Mouse (Mus musculus) T-helper 2 cell (primary cell): Measurements from ENCODE around the gene B3galnt1.
"Not testable (repeated sequence)": the region's sequence is repeated elsewhere in the genome, so short reads cannot be mapped to it uniquely, and the experiment has no call there.

Source experiments
- in situ Hi-C: fragments of 300-600 bp; cut with MboI, MseI; formaldehyde crosslinking; loops from one replicate; pipeline ENCODE4 v1.15.1; 2025; ENCODE audit warnings: high pct_unique_total_duplicates

B3galnt1 gene

DNA sequence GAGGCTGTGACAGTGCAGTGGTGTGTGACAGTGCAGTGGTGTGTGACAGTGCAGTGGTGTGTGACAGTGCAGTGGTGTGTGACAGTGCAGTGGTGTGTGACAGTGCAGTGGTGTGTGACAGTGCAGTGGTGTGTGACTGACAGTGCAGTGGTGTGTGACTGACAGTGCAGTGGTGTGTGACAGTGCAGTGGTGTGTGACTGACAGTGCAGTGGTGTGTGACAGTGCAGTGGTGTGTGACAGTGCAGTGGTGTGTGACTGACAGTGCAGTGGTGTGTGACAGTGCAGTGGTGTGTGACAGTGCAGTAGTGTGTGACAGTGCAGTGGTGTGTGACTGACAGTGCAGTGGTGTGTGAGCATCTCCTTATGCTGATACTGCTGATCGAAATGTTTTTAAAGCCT, 33.2 kb downstream of the B3galnt1 start:
- in situ Hi-C loops, result not testable (repeated sequence)

- in situ Hi-C loops, result no loop called here
These were observed 35.4 kb downstream of the B3galnt1 start for GRCm38 (mm10) chr3:69563406-69563805.

DNA sequence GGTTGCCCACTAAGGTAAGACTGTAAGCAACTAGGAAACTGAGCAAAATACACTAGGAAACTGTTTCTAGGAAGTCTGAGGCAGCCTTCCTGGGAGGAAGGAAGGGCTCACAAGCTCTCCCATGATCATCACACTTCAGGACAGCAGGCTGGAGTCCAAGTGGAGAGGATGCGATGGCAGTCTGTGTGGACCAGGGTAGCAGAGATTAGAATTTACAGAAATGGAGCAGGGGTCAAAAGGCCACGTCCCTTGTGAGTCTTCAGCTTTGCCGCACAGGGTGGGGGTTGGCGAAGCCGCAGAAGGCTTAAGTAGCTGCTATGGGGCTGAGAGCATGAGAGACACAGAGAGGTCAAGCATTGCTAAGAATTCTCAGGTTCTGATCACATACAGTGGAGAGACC, 37.1 kb downstream of the B3galnt1 start:
- in situ Hi-C loops, result no loop called here

GRCm38 (mm10) chr3:69559975-69560330, 38.8 kb downstream of the B3galnt1 start:
- in situ Hi-C loops, result no loop called here

GRCm38 (mm10) chr3:69559316-69559974, 39.3 kb downstream of the B3galnt1 start:
- in situ Hi-C loops, result no loop called here

- in situ Hi-C loops, result no loop called here
These were observed 42.5 kb downstream of the B3galnt1 start for GRCm38 (mm10) chr3:69556092-69556778.

GRCm38 (mm10) chr3:69555511-69555910, 43.2 kb downstream of the B3galnt1 start:
- in situ Hi-C loops, result no loop called here

DNA sequence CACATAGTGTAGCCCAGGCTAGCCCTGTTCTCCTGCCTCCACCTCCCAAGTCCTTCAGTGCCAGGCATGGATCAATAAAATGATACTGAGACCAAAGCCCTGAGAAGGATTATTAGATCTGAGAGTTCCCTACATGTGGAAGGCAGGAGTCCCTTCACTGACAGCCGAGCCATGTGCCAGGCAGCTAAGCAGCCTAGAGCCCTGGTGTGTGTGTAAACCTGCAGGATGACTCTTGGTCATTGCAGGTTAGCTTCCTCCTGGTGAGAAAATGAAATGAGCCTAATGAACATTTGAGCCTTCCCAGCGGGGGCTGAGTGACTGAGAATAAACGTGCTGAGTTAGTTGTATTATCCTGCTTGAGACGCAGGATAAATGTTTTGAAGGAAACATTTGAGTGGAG, 49.2 kb downstream of the B3galnt1 start:
- in situ Hi-C loops, result no loop called here

GRCm38 (mm10) chr3:69548704-69549455, 49.9 kb downstream of the B3galnt1 start:
- in situ Hi-C loops, result no loop called here

DNA sequence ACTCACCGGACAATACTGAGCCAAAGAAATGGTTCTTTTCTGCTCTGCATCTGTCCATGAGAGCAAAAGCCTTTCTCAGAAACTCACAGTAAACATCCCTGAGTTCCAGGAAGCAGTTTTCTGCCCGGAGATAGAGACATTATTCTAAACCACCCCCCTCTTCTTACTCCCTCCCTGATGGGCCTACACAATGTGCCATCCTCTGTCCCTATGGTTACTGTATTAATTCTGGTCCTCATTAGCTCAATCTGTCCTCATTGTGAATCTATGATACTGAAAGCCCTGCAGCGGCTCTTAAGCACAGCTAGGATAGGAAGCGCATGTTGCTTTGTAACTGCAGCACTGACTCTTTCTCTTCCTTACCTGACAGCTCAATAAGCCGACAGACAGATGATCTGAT, 53.7 kb downstream of the B3galnt1 start:
- in situ Hi-C loops, result no loop called here

DNA sequence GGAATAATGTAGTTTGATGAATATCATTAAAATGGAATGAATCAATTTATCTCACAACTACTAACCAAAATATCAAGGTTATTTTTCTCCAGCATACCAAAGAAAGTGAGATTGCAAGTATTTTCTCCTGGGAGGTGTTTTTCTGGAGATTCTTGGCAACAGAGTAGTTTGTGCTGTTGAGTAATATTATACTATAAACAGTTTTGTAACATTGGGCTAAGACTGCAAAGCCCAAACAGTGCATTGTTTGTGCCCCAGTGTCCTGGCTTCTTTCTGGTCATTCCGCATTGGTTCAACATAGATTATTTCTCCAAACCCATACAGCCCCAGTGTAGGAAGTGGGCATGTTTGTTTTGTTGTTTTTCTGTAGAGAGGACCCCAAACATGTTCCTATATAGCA, 55.0 kb downstream of the B3galnt1 start:
- in situ Hi-C loops, result no loop called here

DNA sequence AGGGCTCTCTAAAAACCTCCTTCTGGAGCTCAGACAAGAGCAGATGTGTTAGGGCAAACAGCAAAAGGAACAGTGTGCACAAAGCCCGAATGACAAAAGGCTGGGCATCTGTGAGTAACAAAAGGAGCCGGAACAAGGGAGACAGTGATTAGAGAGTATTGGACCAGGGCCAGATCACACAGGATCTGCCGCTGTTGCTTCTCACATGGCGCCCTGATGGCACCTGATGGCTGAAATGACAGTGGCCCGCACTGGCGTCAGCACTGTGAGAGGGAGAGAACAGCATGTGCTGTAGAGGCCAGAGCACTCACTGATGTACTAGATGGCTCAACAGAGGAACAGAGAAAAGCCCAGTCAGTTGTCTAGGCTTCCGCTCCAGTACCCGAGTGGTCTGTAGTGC, 55.8 kb downstream of the B3galnt1 start:
- in situ Hi-C loops, result no loop called here

DNA sequence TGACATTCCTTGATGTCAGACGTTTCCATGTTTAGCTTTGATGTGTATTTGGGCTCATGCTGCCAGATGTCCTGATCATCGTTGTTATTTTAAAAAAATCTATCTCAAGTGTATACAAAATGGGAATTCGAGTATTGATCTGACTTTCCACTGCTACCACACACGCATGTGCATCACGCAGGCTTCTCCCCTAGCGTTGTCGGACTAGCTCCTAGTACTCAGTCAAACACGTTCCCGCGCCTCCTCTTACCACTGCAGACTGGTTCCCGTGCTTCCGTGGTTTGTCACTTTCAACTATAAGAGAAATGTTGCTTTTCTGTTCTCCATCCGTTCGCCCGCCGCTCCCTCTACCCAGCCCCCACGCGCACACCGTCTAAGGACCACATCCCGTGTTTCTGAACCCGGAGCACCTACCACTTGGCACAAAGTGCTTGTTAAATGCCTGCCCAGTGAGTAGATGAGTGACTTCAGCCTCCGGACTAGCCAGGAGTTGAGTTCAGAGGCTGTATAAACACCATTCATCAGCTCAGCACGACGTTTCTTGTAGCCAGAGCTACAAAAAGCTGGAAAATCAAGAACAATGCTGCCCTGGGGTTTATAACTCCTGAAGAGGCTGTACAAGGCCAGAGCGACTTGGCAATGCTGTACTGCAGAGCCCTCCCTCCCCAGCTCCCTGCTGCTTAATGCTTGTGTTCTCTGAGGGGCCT, 62.7 kb downstream of the B3galnt1 start:
- in situ Hi-C loops, result no loop called here

- in situ Hi-C loops, result no loop called here
These were observed 63.3 kb downstream of the B3galnt1 start for GRCm38 (mm10) chr3:69535486-69535885.

GRCm38 (mm10) chr3:69532687-69533086, 66.1 kb downstream of the B3galnt1 start:
- in situ Hi-C loops, result no loop called here

DNA sequence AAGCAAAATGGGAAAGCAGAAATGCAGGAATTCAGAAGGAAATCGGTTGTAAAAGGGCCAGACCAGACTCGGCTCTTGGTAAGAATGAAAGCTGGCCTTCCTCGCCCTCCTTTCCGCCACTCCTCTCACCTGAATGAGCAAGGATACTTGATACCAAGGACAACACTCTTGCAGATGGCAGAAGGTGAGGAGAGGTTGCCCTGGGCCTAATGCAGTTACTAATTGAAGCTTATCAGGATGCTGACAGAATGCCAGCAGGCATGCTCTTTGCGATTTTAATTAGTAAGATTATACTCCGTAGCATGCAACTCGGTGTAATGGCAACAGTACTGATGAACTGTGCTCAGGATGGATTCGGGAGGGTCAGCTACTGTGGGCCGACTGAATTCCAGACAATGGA, 67.2 kb downstream of the B3galnt1 start:
- in situ Hi-C loops, result no loop called here

- in situ Hi-C loops, result no loop called here
These were observed 69.2 kb downstream of the B3galnt1 start for GRCm38 (mm10) chr3:69529576-69529975.

DNA sequence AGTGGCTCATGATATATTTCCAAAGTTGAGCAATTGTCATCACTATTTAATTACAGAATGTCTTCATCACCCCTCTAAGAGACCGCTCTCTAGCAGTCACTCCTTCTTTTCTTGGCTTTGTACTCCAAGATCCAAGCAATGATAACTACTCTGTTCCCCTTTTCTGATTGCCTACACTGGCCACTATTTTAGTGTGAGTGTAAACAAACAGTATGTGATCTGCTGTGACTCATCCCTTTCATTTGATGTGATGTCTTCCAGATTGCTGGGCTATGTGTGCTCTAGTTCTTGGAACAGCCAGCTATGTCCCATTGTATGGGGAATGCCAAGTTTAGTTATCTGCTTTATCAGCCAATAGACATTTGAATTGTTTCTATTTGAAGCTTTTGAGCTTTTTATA, 71.4 kb downstream of the B3galnt1 start:
- in situ Hi-C loops, result no loop called here

- in situ Hi-C loops, result no loop called here
These were observed 73.7 kb downstream of the B3galnt1 start for GRCm38 (mm10) chr3:69525072-69525529.

- in situ Hi-C loops, result no loop called here
These were observed 74.2 kb downstream of the B3galnt1 start for GRCm38 (mm10) chr3:69524356-69525071.
